Mouse (Mus musculus): ENCODE results near the gene Adra2b.

- no peak for TF ChIP-seq POLR2A (IDR thresholded peaks at IDR 0.05; ENCODE audit: extremely low read depth, insufficient read depth, low read length)
- no peak for TF ChIP-seq CTCF (IDR thresholded peaks at IDR 0.05; ENCODE audit: extremely low read depth, insufficient read depth, low read length)
Observed at GRCm38 (mm10) chr2:127371484-127371861, 8.5 kb downstream of the Adra2b start.

Measured in cortical plate, adult 2 months (tissue).